Mouse (Mus musculus) 416B (cell line): ENCODE measurements around the gene Sirpa.

Experiments
- DNase-seq: peaks from one replicate; pipeline ENCODE4 v3.0.0; 2011; ENCODE audit warnings: low read depth

Gene Sirpa

DNA sequence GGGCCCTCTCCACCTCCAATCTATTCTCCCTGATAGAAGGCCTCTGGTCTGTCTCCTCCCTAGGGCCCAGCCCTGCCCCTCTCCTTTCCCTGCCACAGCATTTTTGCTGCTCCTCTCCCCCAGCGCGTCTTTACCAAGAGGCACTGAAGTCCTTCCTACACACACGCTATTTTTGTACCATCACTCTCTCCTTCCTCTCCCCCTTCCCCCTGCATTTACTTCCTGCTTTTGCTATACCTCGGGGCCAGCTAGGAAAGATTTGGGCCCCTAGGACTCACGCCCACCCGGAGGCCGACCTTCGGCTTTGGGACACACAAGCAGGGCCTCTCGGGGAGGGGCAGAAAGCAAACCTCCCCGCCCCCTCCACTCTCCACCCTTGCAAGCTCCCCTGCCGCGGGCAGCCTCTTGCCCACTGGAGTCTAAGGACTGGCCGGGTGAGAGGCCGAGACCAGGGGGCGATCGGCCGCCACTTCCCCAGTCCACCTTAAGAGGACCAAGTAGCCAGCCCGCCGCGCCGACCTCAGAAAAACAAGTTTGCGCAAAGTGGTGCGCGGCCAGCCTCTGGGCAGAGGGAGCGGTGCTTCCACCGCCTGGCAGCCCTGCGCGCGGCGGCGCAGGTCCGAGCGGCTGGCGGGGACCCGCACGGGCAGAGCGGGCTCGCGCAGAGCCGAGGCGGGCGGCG is at the start of gene Sirpa:
TSS of gene Sirpa (plus strand) at position 377 of the 682 bp plus-strand sequence.
- DNase-seq = no peak

DNA sequence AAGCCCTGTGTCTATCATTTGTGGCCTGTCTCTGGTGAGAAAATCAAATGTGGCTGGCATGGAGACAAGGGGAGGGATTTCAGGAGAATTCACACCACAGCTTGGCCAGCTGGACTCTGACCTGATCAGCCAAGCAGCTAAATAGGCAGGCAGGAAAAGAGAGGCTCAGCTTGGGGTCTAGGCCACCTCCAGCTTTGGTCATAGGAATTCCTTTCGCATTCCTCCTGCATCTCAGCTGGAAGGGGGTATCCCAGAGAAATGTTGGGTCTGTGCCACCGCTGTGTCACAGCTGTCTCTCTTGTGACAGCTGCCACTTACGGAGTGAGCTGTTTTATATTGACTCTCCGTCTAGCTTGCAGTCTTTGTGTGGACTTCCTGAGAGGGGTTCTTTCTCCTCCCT is 48.2 kb upstream of the Sirpa start:
- no peak for DNase-seq

DNA sequence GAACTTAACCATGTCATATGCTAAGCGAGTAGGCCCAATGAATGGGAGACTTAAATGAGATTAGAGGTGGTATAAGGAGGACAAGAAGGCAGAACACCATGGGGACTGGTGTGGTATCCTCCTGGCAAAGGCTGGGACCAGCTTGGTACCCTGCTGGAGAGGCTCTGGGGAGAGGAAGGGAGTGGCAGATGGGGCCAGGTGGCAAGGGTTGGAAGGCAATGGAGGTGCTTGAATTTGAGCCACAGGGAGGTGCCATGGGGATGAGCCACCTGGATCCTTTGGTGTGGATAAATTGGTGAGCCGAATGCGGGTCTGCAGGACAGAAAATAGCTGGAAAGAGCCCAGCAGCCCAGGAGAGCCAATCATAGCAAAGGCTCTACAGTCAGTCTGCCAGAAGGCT is 47.7 kb upstream of the Sirpa start:
- no peak for DNase-seq

GRCm38 (mm10) chr2:129545596-129545995 is 47.0 kb upstream of the Sirpa start:
- DNase-seq = peak; percentile 13

DNA sequence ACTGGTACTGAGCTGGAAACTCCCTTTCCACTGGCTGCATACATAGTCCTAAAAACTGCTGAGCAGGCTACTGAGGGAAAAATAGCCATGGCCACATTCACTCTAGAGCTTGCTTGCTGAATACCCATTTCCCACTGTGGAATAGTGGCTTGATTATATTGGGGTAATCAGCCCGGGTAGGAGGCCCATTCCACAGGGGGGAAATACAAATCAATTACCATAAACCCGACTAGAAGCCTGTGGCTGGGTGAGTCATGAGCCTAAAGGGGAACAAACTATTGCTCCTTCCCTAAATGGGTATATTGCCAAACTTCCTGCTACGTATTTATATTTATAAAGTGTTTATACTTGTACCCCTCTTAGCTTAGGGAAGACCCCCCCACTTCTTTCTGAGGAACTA is 45.9 kb upstream of the Sirpa start:
- DNase-seq = peak; percentile 65

DNA sequence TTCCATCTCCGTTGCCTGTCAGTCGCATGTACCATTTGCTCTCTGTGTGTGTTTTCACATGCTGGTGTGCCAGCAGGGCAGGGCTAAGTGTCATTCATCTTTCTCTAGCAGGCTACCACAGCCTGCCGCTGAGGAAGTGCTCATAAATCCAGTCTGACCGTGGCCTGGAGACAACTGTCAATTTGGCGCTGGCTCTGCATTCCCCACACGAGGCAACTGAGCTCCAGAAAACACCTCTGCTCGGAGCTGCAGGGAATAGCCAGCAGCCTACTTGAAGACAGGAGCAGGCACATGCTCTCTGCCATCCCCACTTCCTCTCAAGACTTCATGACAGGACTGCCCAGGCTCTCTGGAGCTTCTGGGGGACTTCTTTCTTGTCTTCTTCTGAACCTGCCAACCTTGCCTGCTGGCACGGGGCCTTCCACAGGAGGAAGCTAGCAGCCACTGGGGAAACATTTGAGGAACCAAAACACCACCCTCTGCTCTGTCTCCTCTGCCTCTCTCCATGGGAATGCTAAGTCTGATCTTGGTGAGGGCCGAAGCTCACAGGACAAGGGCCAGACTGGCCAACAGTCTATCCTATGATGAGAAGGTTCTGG is 43.0 kb upstream of the Sirpa start:
- DNase-seq = no peak

- DNase-seq = no peak
Measured at GRCm38 (mm10) chr2:129550781-129551180, 41.9 kb upstream of the Sirpa start.

- DNase-seq = no peak
Measured at GRCm38 (mm10) chr2:129556081-129556480, 36.6 kb upstream of the Sirpa start.

- peak; percentile 15 for DNase-seq
Measured at GRCm38 (mm10) chr2:129558008-129558874, 34.4 kb upstream of the Sirpa start.

- no peak for DNase-seq
Measured at GRCm38 (mm10) chr2:129558875-129559219, 33.8 kb upstream of the Sirpa start.

DNA sequence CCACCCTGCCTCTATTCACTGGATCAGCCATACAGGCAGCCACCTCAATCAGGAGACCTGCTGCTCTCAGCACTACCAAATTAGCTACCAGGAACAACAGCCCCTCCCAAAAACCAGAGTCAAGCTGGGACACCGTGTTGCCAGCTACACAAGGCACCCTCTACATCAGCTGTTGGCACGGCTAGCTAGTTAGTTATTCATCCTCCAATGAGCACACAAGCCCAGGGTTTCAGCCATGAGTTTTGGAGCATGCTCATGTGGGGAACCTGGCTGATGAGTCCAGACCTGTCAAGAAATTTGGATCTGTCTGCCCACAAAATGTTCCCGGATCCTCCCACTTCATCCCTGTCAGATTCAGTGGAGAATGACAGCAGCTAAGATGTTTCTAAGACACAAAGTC is 30.8 kb upstream of the Sirpa start:
- DNase-seq = no peak

- no peak for DNase-seq
Measured at GRCm38 (mm10) chr2:129563944-129564709, 28.5 kb upstream of the Sirpa start.

- DNase-seq = no peak
Measured at GRCm38 (mm10) chr2:129569120-129569519, 23.5 kb upstream of the Sirpa start.

GRCm38 (mm10) chr2:129569556-129569955 is 23.1 kb upstream of the Sirpa start:
- DNase-seq = no peak

GRCm38 (mm10) chr2:129573701-129574273 is 18.8 kb upstream of the Sirpa start:
- DNase-seq = no peak

DNA sequence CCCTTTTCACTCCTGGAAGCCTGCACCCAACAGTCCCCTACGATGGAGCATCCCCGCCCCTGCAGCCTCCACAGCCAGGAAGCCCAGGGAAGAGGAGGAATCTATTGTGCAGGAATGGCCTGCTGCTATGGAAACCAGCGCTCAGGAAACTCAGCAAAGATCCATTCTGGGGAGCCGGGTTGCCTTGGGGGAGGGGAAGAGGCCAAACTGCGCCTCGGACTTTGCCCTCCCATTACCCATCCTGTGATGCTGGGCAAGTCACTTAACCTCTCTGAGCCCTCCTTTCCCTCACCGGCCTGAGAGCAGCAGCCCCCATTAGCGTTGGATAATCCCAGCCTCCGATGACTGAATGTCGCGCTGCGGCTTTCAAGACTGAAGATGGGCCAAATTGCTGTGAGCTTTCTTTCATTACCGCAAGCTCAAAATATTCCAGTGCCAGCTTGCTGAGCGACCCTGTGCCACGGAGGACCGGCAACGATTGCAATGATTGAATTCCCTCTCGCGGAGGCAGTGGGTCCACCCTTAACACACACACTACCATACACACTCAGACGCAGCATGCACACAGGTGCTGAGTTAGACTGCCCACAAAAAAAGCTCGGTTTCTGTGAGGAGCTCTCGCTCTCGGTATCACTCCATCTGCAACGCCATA is 18.1 kb upstream of the Sirpa start:
- DNase-seq = no peak

DNA sequence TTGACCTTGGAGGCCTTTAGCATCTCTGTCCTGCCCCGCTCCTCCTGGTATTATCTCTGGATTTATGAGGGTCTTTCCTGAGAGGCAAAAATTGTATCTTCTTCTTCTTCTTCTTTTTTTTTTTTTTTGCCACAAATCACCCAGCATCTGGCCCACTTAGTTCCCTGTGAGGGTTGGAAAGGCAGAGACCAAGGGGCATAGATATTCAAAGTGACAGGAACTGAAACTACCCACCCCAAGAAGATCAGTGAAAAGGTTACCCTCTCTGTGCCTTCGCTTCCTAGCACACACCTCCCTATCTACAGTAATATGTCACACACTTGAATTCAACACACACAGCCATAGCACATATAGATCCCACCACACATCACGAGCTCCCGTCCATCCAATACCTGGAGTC is 17.5 kb upstream of the Sirpa start:
- DNase-seq = no peak

- no peak for DNase-seq
Measured at GRCm38 (mm10) chr2:129576611-129577447, 15.8 kb upstream of the Sirpa start.

GRCm38 (mm10) chr2:129580656-129581055 is 12.0 kb upstream of the Sirpa start:
- peak; percentile 7 for DNase-seq

DNA sequence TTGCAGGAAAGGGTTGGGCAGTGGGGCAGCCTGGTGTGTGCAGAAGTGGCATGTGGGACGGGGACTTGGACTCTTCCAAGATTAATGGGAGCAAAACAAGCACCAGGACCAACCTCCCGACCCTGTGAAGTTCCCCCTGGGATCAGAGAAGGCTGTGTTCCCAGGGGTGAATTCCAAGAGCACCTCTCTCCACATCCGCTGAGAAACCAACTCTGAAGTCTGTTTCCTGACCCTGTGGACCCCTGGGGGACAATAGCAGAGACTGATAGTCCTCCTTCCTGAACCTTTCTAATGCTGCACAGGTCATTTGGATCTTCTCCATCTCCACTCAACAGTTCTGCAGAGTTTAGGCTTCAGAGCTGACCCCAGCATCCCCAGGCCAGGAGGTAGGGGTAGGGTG is 10.8 kb upstream of the Sirpa start:
- no peak for DNase-seq

DNA sequence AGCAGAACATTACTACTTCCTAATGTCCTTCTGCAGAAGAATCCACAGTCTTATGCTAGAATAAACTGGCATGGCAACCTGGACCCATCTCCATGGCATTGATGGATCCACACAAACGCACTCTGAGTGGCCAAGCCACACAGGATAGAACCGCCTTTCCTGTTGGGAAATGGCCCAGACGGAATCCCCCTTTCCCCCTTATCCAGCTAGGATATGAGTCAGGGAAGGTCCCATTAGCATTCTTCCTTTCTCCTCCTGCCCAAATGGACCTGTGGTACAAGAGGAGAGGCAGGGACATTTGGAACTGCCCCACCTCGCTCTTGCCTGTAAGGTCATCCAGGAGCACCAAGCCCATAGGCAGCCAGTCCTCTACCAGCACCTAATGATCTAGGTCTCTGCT is 10.4 kb upstream of the Sirpa start:
- DNase-seq = no peak
